Mouse (Mus musculus) ovary, adult 18-20 months (tissue): Measurements from ENCODE around the gene Cnnm2.
"Not testable (repeated sequence)": the region's sequence is repeated elsewhere in the genome, so short reads cannot be mapped to it uniquely, and the experiment has no call there.

Experiments
- DNase-seq: peaks from one replicate; pipeline ENCODE4 v3.0.0; 2022; ENCODE audit warnings: low spot score, mixed read lengths

Gene Cnnm2

GRCm38 (mm10) chr19:46761247-46761946 is at the start of gene Cnnm2:
Gene Cnnm2, plus strand, starts transcription at chr19:46761596.
- peak; percentile 100 for DNase-seq

DNA sequence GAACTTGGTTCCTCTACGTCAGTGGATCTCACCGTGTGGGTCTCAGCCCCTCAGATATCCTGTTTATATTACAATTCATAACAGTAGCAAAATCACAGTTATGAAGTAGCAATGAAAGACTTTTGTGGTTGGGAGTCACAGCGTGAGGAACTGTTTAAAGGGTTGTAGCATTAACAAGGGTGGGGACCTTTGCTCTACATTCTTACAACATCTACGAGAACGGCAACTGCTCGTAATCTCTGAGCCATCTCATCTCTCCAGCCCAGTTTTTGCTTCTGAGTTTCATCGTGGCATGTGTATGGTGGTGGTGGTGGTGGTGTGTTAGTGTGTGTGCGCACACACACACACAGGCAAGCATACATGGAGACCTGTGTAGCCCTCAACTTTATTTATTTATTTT is 47.2 kb upstream of the Cnnm2 start:
- DNase-seq: no peak

DNA sequence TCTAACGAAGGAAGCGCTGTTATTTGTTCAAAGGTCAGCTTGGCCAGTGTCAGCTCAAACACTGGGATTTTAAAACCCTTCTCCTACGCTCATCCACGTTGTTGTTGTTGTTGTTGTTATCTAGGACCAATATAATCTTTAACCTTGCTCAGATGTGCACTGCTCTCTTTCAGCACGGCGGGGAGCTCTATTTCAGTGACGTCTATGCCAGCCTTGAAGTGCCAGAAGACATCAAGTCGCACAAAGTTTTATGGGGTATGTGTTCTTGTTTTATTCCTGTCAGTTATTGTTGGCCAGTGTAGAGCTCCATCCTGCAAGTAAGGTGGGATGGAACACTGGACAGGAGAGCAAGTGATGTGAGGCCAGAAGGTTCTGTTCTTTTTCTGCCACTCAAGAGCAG is 46.4 kb upstream of the Cnnm2 start:
- DNase-seq: no peak

DNA sequence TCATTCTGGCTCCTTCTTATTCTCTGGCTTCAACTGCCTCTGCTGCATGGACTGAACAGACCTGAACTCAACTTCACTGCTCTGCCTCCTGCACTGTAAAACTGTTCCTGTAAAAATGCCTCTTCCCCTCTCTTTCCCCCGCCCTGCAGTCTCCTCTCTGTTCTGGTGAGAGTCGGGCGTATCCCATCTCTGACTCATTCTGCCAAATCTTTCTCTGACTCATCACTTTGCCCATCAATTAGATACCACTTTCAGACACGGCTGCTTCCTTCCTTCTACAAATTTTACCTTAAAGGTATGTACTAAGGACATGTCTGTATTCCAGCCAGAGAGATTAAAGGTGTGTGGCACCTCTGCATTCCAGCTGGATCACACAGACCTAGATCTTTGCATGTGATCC is 43.2 kb upstream of the Cnnm2 start:
- no peak for DNase-seq

DNA sequence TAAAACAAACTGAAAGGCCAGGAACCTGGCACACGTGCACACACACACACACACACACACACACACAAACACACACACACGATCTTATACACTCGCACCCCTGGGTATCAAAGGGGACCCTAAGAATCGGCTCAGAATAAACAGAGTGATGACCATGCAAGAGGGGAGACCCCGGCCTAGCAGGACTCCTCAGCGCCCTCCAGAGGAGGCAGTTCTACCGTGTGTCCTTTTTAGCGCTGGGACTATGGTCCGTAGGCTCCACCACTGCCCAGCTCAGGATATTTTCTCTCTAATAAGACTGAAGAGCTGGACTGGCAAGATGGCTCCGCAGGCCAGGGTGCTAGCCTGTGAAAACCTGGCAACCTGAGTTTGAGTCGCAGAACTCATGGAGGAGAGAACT is 37.0 kb upstream of the Cnnm2 start:
- no peak for DNase-seq

DNA sequence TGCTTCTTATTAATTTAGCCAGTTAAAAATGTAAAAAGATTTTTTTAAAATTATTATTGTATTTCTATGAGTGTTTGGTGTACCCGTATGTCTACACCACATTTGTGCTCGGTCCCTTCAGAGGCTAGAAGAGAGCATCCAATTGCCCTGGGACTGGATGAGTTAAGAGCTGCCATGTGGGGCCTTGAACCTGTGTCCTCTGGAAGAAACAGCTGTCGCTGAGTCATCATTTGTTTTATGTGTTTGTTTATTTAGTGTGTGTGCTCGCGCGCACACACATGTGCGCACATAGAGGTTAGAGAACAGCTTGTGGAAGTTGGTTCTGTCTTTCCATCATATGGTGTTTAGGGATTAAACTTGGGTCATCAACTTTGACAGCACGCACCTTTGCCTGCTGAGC is 35.3 kb upstream of the Cnnm2 start:
- no peak for DNase-seq

DNA sequence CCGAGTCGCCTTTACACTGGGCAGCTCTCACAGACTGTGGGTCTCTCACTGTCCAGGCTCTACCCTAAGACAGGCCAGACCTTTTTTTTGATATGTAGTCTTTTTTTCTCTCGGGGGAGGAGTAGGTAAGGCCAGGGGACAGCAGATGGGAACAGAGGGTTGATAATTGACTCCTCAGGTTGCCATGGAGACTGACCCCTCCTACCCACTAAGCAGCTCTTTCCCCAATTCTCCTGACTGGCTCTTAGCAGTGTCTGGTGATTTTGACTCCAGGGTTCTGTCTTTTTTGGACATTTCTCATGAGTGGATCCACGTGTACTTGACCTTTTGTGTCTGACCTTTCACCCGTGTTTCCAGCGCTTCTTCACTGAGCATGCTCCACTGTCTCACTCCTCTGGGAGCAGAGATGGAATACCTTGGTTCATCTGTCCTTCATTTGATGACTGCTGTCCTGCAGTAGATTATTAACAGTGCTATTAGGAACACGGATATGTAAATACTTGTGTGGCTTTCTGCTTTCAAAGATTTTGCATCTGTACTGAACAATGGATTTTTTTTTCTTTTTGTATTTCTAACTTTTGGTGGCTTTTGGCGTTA is 34.2 kb upstream of the Cnnm2 start:
- no peak for DNase-seq

GRCm38 (mm10) chr19:46727945-46728540 is 33.4 kb upstream of the Cnnm2 start:
- DNase-seq: no peak

DNA sequence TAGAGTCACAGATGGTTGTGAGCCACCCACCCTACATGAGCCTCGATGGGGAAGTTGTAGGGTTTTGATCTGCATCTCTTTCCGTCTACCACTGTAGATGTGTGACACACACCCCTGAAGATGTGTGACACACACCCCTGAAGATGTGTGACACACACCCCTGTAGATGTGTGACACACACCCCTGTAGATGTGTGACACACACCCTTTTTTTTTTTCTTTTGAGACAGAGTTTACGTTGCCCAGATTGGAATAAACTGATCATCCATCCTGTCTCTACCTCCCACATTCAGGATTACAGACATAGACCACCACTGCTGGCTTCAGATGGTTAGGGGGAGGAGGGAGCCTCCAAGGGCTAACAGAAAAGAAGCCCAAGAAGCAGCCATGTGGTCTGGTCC is 32.5 kb upstream of the Cnnm2 start:
- no peak for DNase-seq

DNA sequence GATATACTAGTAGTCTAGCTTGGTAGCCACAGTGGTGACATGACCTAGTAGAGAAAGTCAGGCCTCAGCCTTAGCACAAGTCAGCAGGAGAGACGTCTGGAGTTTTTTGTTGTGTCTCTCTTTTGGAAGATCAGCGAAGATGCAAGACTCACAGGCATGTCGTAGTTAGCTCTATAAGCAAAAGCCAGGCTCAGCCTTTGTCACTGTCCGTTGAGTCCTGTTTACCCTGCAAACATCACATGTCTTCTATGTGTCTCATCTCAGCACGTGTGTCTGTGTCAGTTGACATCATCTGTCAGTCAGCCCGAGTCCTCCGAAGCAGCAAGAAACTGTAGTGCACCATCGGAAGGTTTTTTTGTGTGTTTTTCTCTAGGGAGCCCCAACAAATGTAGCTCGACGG is 30.0 kb upstream of the Cnnm2 start:
- DNase-seq: no peak

GRCm38 (mm10) chr19:46732673-46733072 is 28.7 kb upstream of the Cnnm2 start:
- DNase-seq: not testable (repeated sequence)

- DNase-seq: no peak
Measured at GRCm38 (mm10) chr19:46733626-46734025, 27.8 kb upstream of the Cnnm2 start.

GRCm38 (mm10) chr19:46735241-46735640 is 26.2 kb upstream of the Cnnm2 start:
- no peak for DNase-seq

DNA sequence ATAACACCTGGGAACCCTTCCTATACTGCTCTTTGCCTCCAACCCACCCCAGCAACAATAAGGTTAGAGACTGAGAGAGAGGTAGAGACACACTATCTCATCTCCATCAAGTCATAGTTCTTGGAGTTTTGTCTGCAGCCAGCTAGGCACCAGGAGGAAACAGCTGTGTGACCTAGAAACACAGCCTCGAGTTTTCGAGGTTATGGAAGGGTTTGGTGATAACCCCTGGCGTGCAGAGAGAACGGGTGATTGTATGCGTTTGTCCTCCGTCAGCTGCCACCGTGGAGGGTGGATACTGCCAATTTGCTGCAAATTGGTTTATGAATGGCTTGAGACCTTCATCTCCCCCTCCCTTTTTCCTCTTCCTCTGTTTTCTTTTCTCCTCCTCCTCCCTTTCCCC is 24.3 kb upstream of the Cnnm2 start:
- no peak for DNase-seq

DNA sequence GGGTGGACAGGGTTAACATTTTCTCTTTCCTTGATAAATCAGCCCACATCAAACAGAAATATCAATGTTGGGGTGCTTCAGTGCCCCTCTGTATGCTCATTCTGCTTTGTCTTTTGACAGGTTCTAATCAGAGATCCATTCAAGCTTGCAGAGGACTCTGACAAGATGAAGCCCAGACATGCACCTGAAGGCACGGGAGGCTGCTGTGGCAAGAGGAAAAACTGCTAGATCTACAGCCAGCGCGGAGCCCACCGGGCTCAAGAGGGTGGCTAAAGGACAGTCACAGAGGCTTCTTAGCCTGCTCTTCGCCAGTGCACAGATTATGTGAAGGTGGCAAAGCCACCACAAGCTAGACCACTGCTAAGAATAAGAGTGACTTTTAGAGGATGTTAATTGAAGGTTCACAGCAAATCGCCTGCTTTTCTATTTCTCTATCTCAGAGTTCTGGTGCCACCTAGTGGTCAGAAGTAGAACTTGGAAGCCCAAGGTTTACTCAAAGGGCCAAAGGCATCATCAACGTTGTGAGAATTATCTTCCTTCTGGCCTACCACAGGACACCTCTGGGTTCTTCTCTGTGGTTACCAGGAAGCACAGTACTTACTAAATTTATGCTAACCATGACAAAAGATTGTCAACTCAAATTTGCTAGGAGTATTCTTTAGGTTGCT is 20.9 kb upstream of the Cnnm2 start:
- DNase-seq: no peak

DNA sequence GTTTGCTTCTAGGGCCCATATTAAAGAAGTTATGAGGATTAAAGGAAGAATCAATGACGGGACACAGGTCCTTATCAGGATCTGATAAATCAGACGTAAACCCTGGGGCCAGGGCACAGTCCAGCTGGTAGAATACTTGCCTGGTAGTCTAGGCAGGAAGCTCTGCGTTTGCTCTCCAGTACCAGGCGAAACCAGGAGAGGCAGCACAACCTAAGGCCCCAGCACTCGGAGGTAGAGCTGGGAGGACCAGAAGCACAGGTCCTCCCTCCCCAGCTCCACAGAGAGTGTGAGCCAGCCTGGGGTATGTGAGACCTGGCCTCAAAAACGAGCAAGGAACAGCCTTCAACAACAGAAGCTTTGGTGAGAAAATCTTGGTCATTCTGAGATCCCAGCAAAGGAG is 19.8 kb upstream of the Cnnm2 start:
- no peak for DNase-seq

DNA sequence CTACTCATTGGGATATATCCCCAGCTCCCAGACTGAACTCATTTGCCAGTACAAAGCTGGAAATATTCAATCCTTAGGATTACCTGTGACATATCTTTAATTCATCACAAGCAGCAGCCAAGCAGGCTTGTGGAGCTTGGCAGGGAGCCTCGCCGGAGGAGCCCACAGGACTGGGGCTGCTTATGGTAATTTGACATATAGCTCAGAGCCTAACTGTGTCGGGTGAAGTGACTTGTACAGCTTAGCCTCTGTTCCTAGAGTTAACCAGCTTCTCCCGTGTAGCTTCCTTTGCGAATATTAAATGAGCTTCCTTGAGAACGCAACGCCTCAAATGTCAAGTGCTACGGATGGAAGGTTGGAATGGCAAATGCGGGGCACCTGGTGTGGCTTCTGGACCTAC is 16.7 kb upstream of the Cnnm2 start:
- DNase-seq: no peak

DNA sequence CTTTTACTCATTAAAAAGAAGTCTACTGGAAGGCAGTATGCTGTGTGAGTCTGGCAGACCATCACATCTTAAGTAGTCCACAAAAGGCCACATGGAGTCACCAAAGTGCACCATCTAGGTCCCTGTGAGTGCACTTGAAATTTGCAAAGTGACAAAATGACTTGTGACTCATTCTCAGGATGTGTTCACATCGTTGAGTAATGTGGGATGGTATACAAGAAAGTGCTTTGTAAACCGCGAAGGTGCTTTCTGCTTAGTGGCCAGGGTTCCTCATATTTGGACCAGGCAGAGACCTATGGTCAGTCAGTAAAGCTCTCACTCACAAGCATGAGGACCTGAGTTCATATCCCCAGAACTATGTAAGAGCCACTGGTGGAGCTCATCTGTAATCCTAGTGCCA is 13.6 kb upstream of the Cnnm2 start:
- no peak for DNase-seq

GRCm38 (mm10) chr19:46752235-46752634 is 9.2 kb upstream of the Cnnm2 start:
- DNase-seq: no peak

DNA sequence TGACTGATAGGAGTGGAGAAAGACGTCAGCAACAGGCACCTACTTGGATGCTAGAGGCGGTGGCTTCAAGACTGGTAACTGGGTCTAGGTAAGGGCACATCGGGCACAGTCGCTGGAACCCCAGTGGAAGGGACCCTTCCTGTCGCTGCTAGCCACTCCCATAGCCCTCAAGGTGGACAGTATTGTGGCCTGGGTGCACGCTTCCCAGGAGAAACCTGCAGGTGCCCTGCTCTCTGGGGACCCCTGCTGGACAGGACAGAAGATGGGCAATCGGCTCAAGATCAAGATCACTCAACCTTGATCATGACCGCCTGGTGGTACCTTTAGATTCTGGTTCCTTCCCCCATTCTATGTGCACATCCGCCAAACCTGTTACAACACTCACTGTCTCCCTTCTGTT is 6.3 kb upstream of the Cnnm2 start:
- no peak for DNase-seq

DNA sequence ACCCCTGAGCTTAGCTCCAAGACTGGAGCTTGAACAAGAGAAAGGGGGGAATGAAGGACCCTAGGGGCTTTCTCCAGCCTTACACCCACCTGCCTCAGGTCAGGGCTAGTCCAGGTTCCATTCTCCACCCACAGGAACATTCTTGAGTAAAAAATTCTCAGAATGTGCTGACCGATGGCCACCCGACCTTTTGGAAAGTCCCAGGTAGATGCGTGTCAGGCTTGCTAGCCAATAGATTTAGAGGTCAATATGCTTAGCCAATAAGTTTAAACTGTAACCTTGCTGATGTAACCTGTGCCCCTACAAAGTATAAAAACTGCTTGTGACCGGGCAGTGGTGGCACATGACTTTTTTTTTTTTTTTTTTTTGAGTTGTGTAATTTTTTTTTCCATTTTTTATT is 5.2 kb upstream of the Cnnm2 start:
- DNase-seq: no peak

GRCm38 (mm10) chr19:46759096-46759495 is 2.3 kb upstream of the Cnnm2 start:
- DNase-seq: no peak

DNA sequence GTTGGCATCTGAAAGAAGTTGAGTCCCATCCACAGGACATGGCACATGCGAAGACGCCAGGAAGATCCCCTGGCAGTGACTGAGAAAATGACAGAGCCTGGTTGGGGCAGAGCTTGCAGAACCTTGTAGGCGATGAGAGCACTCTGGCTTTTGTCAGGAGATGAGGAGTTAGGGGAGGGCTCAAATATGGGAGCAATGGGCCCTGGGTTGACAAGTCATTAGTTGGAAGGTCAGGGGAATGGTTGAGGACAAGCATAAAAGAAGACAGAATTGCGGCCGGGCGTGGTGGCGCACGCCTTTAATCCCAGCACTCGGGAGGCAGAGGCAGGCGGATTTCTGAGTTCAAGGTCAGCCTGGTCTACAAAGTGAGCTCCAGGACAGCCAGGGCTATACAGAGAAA is 1.5 kb upstream of the Cnnm2 start:
- not testable (repeated sequence) for DNase-seq
